Mouse (Mus musculus) CD4-positive helper T cell, adult 2 months (primary cell): ENCODE results near the gene Gm6588.

Source experiments
- DNase-seq: peaks from one replicate; pipeline ENCODE4 v3.0.0-alpha.2; 2012; ENCODE audit warnings: low read depth, missing footprints, low spot score

Gene Gm6588

GRCm38 (mm10) chr5:112470144-112470543 is 20.9 kb downstream of the Gm6588 start:
- peak; percentile 38 for DNase-seq

GRCm38 (mm10) chr5:112473453-112473852 is 24.2 kb downstream of the Gm6588 start:
- DNase-seq = no peak

- no peak for DNase-seq
Measured at GRCm38 (mm10) chr5:112481946-112482410, 32.8 kb downstream of the Gm6588 start.

GRCm38 (mm10) chr5:112482551-112482950 is 33.3 kb downstream of the Gm6588 start:
- no peak for DNase-seq

- DNase-seq = peak; percentile 58
Measured at GRCm38 (mm10) chr5:112483030-112483429, 33.8 kb downstream of the Gm6588 start.

- DNase-seq = no peak
Measured at GRCm38 (mm10) chr5:112484924-112485715, 35.9 kb downstream of the Gm6588 start.

GRCm38 (mm10) chr5:112486415-112486814 is 37.2 kb downstream of the Gm6588 start:
- no peak for DNase-seq

GRCm38 (mm10) chr5:112487504-112487903 is 38.3 kb downstream of the Gm6588 start:
- DNase-seq = no peak

- DNase-seq = peak; percentile 62
Measured at GRCm38 (mm10) chr5:112488101-112488776, 39.0 kb downstream of the Gm6588 start.

GRCm38 (mm10) chr5:112491489-112491888 is 42.3 kb downstream of the Gm6588 start:
- DNase-seq = no peak

- DNase-seq = no peak
Measured at GRCm38 (mm10) chr5:112493492-112493891, 44.3 kb downstream of the Gm6588 start.

GRCm38 (mm10) chr5:112496753-112497369 is 47.6 kb downstream of the Gm6588 start:
- no peak for DNase-seq

GRCm38 (mm10) chr5:112498921-112499917 is 50.0 kb downstream of the Gm6588 start:
- DNase-seq = no peak

- DNase-seq = no peak
Measured at GRCm38 (mm10) chr5:112499918-112500682, 50.9 kb downstream of the Gm6588 start.
